Mouse (Mus musculus) embryonic facial prominence, embryonic 13.5 days (tissue): Measurements from ENCODE around the gene Rrbp1. TPM values are rescaled to one million over a fixed set of nuclear protein-coding genes. Genes with fewer than 3 reads are reported as not detected.
A peak's percentile ranks its signal among the peaks of the same experiment; 100 is the strongest.

Source experiments
- ATAC-seq: fragments of 200-750 bp; cut with Nextera tagmentation; 2 replicates; pipeline ENCODE4 v1.8.0; 2017; ENCODE audit warnings: low read depth; ENCODE audit not compliant: insufficient number of reproducible peaks, insufficient read depth, low FRiP score, low TSS enrichment
- H3K27ac ChIP-seq: fragments of 300-500 bp; sonication (generic); 2 replicates; pipeline ENCODE4 v1.5.1; 2015; ENCODE audit warnings: moderate library complexity, mild to moderate bottlenecking, inconsistent platforms
- H3K27me3 ChIP-seq: fragments of 300-500 bp; sonication (generic); 2 replicates; pipeline ENCODE4 v1.6.1; 2015; ENCODE audit warnings: mild to moderate bottlenecking, inconsistent platforms
- H3K36me3 ChIP-seq: fragments of 300-500 bp; sonication (generic); 2 replicates; pipeline ENCODE4 v1.6.1; 2015; ENCODE audit warnings: mild to moderate bottlenecking, inconsistent platforms
- H3K4me1 ChIP-seq: fragments of 300-500 bp; sonication (generic); 2 replicates; pipeline ENCODE4 v1.6.1; 2015; ENCODE audit warnings: inconsistent platforms
- H3K4me2 ChIP-seq: fragments of 300-500 bp; sonication (generic); 2 replicates; pipeline ENCODE4 v1.6.1; 2015; ENCODE audit warnings: moderate library complexity, mild to moderate bottlenecking, inconsistent platforms
- H3K4me3 ChIP-seq: fragments of 300-500 bp; sonication (generic); 2 replicates; pipeline ENCODE4 v1.5.1; 2015; ENCODE audit warnings: mild to moderate bottlenecking, inconsistent platforms
- H3K9ac ChIP-seq: fragments of 300-500 bp; sonication (generic); 2 replicates; pipeline ENCODE4 v1.6.1; 2015; ENCODE audit warnings: mild to moderate bottlenecking, inconsistent platforms
- H3K9me3 ChIP-seq: fragments of 300-500 bp; sonication (generic); 2 replicates; pipeline ENCODE4 v1.6.1; 2016; ENCODE audit warnings: inconsistent platforms
- WGBS: fragments of 180-500 bp; shearing (Covaris S2); methylation state at CpG from one replicate; pipeline ENCODE4 v1.1.7; 2015; ENCODE audit warnings: mixed read lengths; 5-methylcytosine and 5-hydroxymethylcytosine counted together
- polyA plus RNA-seq: library from polyadenylated mRNA; unstranded; fragments of >200 nt; fragmentation: Nextera tagmentation; extraction: Ambion mirVana; gene quantifications from 2 replicates; pipeline ENCODE4 v1.2.1, GENCODE M21; 2015

Rrbp1 gene
- polyA plus RNA-seq, 1 experiment from 2014 or later = 136 TPM

- Histone ChIP-seq H3K9ac (no peak overlapping the region), H3K36me3 (0 out of 2 replicates have a peak, but pooled peaks cover 7% of the 10 kb centered on the region), H3K4me3 (no peak overlapping the region), H3K4me1 (peaks cover 68% of the 10 kb centered on the region), H3K27ac (no peak overlapping the region), H3K27me3 (no peaks in the 10 kb centered on the region), H3K4me2 (0 out of 2 replicates have a peak overlapping the region, but pooled peaks have one; percentile 5), H3K9me3 (no peaks in the 10 kb centered on the region)
- no peak for ATAC-seq
- 64% methylated on average over 6 of the region's 6 CpGs for WGBS
Observed at GRCm38 (mm10) chr2:144005166-144005955, 5.7 kb downstream of the Rrbp1 start.

GRCm38 (mm10) chr2:144003544-144003943 lies 7.5 kb downstream of the Rrbp1 start:
- no peak overlapping the region for H3K4me2 ChIP-seq
- H3K4me3 ChIP-seq = no peak overlapping the region
- 0 out of 2 replicates have a peak, but pooled peaks cover 5% of the 10 kb centered on the region for H3K36me3 ChIP-seq
- ATAC-seq = no peak
- peaks cover 54% of the 10 kb centered on the region for H3K4me1 ChIP-seq
- H3K9ac ChIP-seq = no peak overlapping the region
- H3K27ac ChIP-seq = no peak overlapping the region
- 63% methylated on average over 2 of the region's 2 CpGs for WGBS
- no peaks in the 10 kb centered on the region for H3K9me3 ChIP-seq
- H3K27me3 ChIP-seq = no peaks in the 10 kb centered on the region

GRCm38 (mm10) chr2:144002229-144002984 lies 8.7 kb downstream of the Rrbp1 start:
- Histone ChIP-seq H3K4me2 (no peak overlapping the region), H3K27me3 (no peaks in the 10 kb centered on the region), H3K4me3 (no peak overlapping the region), H3K36me3 (no peaks in the 10 kb centered on the region), H3K4me1 (peaks cover 45% of the 10 kb centered on the region), H3K9me3 (no peaks in the 10 kb centered on the region), H3K9ac (no peak overlapping the region), H3K27ac (no peak overlapping the region)
- no peak for ATAC-seq
- 81% methylated on average over 5 of the region's 5 CpGs for WGBS

- no peak for ATAC-seq
- Histone ChIP-seq H3K36me3 (peaks cover 18% of the 10 kb centered on the region), H3K4me3 (no peak overlapping the region), H3K27me3 (no peaks in the 10 kb centered on the region), H3K9me3 (no peaks in the 10 kb centered on the region), H3K9ac (no peak overlapping the region), H3K4me1 (peaks cover 16% of the 10 kb centered on the region), H3K4me2 (no peak overlapping the region), H3K27ac (no peak overlapping the region)
- WGBS = 48% methylated on average over 1 of the region's 1 CpGs
Observed at GRCm38 (mm10) chr2:143992977-143993376, 18.1 kb downstream of the Rrbp1 start.

DNA sequence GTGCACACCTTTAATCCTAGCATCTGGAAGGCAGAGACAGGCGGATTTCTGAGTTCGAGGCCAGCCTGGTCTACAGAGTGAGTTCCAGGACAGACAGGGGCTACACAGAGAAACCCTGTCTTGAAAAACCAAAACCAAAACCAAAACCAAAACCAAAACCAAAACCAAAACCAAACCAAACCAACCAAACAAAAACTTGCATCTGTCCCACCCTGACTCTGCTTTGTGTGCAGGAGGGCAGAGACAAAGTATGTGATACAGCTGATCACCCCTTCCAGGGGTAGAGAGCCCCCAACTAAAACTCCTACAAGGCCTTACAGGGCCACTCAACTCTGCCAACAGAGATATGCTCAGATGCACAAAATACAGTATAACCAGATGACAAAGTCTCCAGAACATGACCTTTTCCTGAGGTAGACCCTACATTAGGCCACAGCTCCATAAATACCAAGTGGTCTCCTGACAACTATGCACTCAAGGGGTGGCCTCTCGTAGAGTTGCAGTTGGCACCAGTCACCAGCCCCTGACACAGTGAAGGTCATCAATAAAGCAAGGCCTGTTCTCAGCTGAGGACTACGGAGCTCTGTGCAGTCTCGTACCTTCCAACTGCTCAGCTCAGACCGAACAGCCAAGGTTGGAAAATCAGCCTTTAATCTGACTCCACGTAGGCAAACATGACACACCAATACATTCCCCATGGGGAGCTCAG lies 18.9 kb downstream of the Rrbp1 start:
- H3K9me3 ChIP-seq = no peaks in the 10 kb centered on the region
- no peak overlapping the region for H3K4me2 ChIP-seq
- ATAC-seq = no peak
- H3K9ac ChIP-seq = no peak overlapping the region
- peaks cover 16% of the 10 kb centered on the region for H3K4me1 ChIP-seq
- no peaks in the 10 kb centered on the region for H3K27me3 ChIP-seq
- H3K36me3 ChIP-seq = peaks cover 27% of the 10 kb centered on the region
- no peak overlapping the region for H3K27ac ChIP-seq
- no peak overlapping the region for H3K4me3 ChIP-seq
- WGBS = 89% methylated on average over 7 of the region's 7 CpGs

- no peak overlapping the region for H3K4me3 ChIP-seq
- no peak for ATAC-seq
- no peaks in the 10 kb centered on the region for H3K27me3 ChIP-seq
- peaks cover 16% of the 10 kb centered on the region for H3K4me1 ChIP-seq
- peaks cover 27% of the 10 kb centered on the region for H3K36me3 ChIP-seq
- H3K9ac ChIP-seq = no peak overlapping the region
- 39% methylated on average over 1 of the region's 1 CpGs for WGBS
- no peak overlapping the region for H3K4me2 ChIP-seq
- no peak overlapping the region for H3K27ac ChIP-seq
- H3K9me3 ChIP-seq = no peaks in the 10 kb centered on the region
Observed at GRCm38 (mm10) chr2:143990997-143991396, 20.1 kb downstream of the Rrbp1 start.

DNA sequence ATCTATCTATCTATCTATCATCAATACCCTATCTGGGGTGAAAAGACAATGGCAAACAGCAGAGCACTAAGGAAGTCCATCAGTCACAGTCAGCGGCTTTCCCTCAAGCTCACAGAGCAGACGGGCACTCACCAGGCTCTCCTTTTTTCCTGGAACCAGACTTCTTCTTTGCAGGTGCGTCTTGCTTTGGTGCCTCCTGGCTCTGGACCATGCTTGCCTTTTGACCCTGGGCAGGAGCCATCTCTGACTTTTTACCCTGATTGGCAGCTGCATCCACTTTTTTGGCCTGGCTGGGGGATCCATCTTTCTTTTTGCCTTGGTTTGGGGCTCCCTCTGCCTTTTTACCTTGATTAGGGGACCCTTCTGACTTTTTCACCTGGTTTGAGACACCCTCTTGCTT lies 23.0 kb downstream of the Rrbp1 start:
- no peak overlapping the region for H3K4me3 ChIP-seq
- no peak for ATAC-seq
- no peaks in the 10 kb centered on the region for H3K9me3 ChIP-seq
- no peaks in the 10 kb centered on the region for H3K27me3 ChIP-seq
- H3K36me3 ChIP-seq = peaks cover 48% of the 10 kb centered on the region
- H3K27ac ChIP-seq = no peak overlapping the region
- WGBS = 89% methylated on average over 3 of the region's 3 CpGs
- no peak overlapping the region for H3K4me2 ChIP-seq
- no peak overlapping the region for H3K9ac ChIP-seq
- H3K4me1 ChIP-seq = peaks cover 17% of the 10 kb centered on the region

GRCm38 (mm10) chr2:143987485-143987884 lies 23.6 kb downstream of the Rrbp1 start:
- H3K36me3 ChIP-seq = peaks cover 48% of the 10 kb centered on the region
- no peak overlapping the region for H3K4me2 ChIP-seq
- H3K9me3 ChIP-seq = no peaks in the 10 kb centered on the region
- H3K4me3 ChIP-seq = no peak overlapping the region
- ATAC-seq = no peak
- H3K27me3 ChIP-seq = no peaks in the 10 kb centered on the region
- H3K4me1 ChIP-seq = peaks cover 16% of the 10 kb centered on the region
- H3K27ac ChIP-seq = no peak overlapping the region
- H3K9ac ChIP-seq = no peak overlapping the region
- WGBS = 73% methylated on average over 2 of the region's 2 CpGs

DNA sequence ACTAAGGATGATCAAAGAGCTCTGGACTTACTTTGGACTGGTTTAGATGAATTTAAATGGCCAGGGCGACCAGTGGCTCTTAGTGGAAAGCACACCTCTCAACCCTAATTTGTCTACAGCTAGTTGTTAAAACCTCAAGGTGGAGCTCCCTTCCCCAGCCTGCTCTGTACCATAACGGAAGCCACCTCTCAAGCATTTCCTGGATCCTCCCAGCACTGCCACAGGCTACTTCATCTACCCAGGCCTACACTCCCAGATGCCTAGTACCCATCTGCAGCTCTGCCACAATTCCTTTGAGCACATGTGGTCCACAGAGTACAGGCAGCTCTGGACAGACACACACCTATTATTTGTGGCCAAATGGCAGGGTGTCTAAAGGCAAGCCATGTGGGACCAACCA lies 27.6 kb downstream of the Rrbp1 start:
- Histone ChIP-seq H3K4me1 (peaks cover 6% of the 10 kb centered on the region), H3K9me3 (no peaks in the 10 kb centered on the region), H3K36me3 (peaks cover 61% of the 10 kb centered on the region), H3K9ac (no peak overlapping the region), H3K27ac (no peak overlapping the region), H3K4me2 (no peak overlapping the region), H3K27me3 (no peaks in the 10 kb centered on the region), H3K4me3 (no peak overlapping the region)
- 58% methylated on average over 2 of the region's 2 CpGs for WGBS
- ATAC-seq = no peak

DNA sequence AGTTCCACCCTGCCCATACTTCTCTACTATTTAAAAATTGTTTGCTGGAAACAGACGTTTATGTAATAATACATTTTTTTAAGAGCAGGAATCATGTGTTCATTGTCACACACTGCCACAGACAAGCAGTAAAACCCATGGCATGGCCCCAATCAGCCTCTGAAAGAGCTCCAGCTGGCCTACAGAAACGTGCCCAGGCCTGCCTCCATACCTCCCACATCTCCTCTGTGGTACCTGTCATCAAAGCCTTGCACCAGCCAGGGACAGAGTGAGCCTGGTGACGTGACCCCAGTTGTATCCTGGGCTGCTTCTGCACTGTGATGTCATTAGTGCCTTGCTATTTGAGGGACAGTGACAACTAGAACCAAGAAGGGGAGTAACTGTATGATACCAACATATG lies 28.2 kb downstream of the Rrbp1 start:
- WGBS = 50% methylated on average over 3 of the region's 3 CpGs
- Histone ChIP-seq H3K4me3 (no peak overlapping the region), H3K9me3 (no peaks in the 10 kb centered on the region), H3K27me3 (no peaks in the 10 kb centered on the region), H3K27ac (no peak overlapping the region), H3K36me3 (peaks cover 62% of the 10 kb centered on the region), H3K4me2 (no peak overlapping the region), H3K4me1 (peaks cover 6% of the 10 kb centered on the region), H3K9ac (no peak overlapping the region)
- no peak for ATAC-seq

DNA sequence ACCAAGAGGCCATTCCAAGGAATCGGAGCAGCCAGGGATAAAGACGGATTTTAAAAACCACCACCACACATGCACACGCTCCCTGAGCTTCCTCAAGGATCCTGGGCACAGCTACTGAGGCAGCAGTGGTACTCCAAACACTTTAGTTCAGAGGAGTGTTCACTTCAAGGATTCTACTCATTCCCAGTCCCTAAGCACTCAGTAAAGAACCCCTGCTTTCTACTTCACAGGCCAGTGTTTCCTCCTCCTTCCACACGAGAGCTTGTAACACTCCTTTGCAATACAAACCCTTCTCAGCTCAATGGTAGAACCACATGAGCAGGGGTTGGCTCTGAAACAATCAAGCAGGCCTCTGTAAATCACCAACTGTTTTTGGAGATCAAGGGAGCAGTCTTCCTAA lies 28.9 kb downstream of the Rrbp1 start:
- Histone ChIP-seq H3K4me3 (no peak overlapping the region), H3K27me3 (no peaks in the 10 kb centered on the region), H3K27ac (no peak overlapping the region), H3K4me1 (peaks cover 6% of the 10 kb centered on the region), H3K9ac (no peak overlapping the region), H3K9me3 (no peaks in the 10 kb centered on the region), H3K36me3 (peaks cover 55% of the 10 kb centered on the region), H3K4me2 (no peak overlapping the region)
- ATAC-seq = no peak
- WGBS = 83% methylated on average over 4 of the region's 4 CpGs
